Mouse (Mus musculus) MEL (cell line): Measurements from ENCODE around the gene Nqo1. TPM values are rescaled to one million over a fixed set of nuclear protein-coding genes. Genes with fewer than 3 reads are reported as not detected.

Experiments
- DNase-seq: peaks from one replicate; pipeline ENCODE4 v3.0.0; 2011; ENCODE audit warnings: low read depth, low spot score
- H3K27ac ChIP-seq: 2 replicates; pipeline ENCODE4 v1.5.1; 2012; ENCODE audit warnings: low read depth, mild to moderate bottlenecking, control low read depth, low read length, moderate library complexity; ENCODE audit not compliant: control insufficient read depth
- H3K27me3 ChIP-seq, 2 experiments: fragments of 150-350 bp in 1 of 2; sonication (generic) in 1 of 2; 2 replicates each; pipeline ENCODE4 v1.6.1; 2012; ENCODE audit warnings: low read length in 2 of 2, mild to moderate bottlenecking in 2 of 2, improper control_type of control experiment in 1 of 2, moderate library complexity in 1 of 2; ENCODE audit not compliant: insufficient read depth in 2 of 2, control insufficient read depth in 1 of 2
- H3K36me3 ChIP-seq, 2 experiments: 2 replicates each; pipeline ENCODE4 v1.6.1; 2012 to 2014; ENCODE audit warnings: low read length in 2 of 2, improper control_type of control experiment in 1 of 2, inconsistent platforms in 1 of 2, mild to moderate bottlenecking in 1 of 2; ENCODE audit not compliant: insufficient read depth in 2 of 2, control insufficient read depth in 1 of 2
- H3K4me1 ChIP-seq, 2 experiments: fragments of 150-350 bp in 1 of 2; sonication (generic) in 1 of 2; 2 replicates each; pipeline ENCODE4 v1.6.1; 2012; ENCODE audit warnings: low read length in 2 of 2, improper control_type of control experiment in 1 of 2, mild to moderate bottlenecking in 1 of 2; ENCODE audit not compliant: insufficient read depth in 2 of 2, control insufficient read depth in 1 of 2
- H3K4me3 ChIP-seq, 2 experiments: fragments of 150-350 bp in 1 of 2; sonication (generic) in 1 of 2; 2 replicates each; pipeline ENCODE4 v1.5.1; 2012; ENCODE audit warnings: low read depth in 2 of 2, low read length in 2 of 2, mild to moderate bottlenecking in 2 of 2, moderate library complexity in 2 of 2, control low read depth in 1 of 2, improper control_type of control experiment in 1 of 2; ENCODE audit not compliant: control insufficient read depth in 1 of 2, insufficient read depth in 1 of 2
- H3K79me2 ChIP-seq: 2 replicates; pipeline ENCODE4 v1.6.1; 2012; ENCODE audit warnings: mild to moderate bottlenecking, low read length, moderate library complexity; ENCODE audit not compliant: control insufficient read depth, poor library complexity, insufficient read depth
- H3K9ac ChIP-seq: 2 replicates; pipeline ENCODE4 v1.6.1; 2012; ENCODE audit warnings: low read depth, mild to moderate bottlenecking, control low read depth, low read length, moderate library complexity; ENCODE audit not compliant: control insufficient read depth, poor library complexity, severe bottlenecking
- H3K9me3 ChIP-seq: fragments of 150-350 bp; sonication (generic); replicated peaks from 2 replicates; pipeline ENCODE4 v1.6.1; 2012; ENCODE audit warnings: mild to moderate bottlenecking, low read length, improper control_type of control experiment, moderate library complexity; ENCODE audit not compliant: insufficient read depth
- BHLHE40 ChIP-seq: IDR thresholded peaks from 2 replicates; pipeline ENCODE4 v1.6.1; 2012; ENCODE audit warnings: low read depth, mild to moderate bottlenecking, inconsistent platforms, low read length, improper control_type of control experiment, borderline replicate concordance
- CHD1 ChIP-seq: IDR thresholded peaks from 2 replicates; pipeline ENCODE4 v1.6.1; 2012; ENCODE audit warnings: low read depth, mild to moderate bottlenecking, inconsistent platforms, low read length, improper control_type of control experiment
- CTCF ChIP-seq, 3 experiments: IDR thresholded peaks in 2 of 3; conservative IDR thresholded peaks in 1 of 3; 2 replicates each; pipeline ENCODE4 v1.5.1; 2011 to 2012; ENCODE audit warnings: low read length in 3 of 3, low read depth in 2 of 3, mild to moderate bottlenecking in 2 of 3, improper control_type of control experiment in 1 of 3, inconsistent platforms in 1 of 3, mixed read lengths in 1 of 3, moderate library complexity in 1 of 3; ENCODE audit not compliant: control insufficient read depth in 1 of 3, insufficient read depth in 1 of 3, poor library complexity in 1 of 3, severe bottlenecking in 1 of 3
- E2F4 ChIP-seq: IDR thresholded peaks from 2 replicates; pipeline ENCODE4 v1.6.1; 2011; ENCODE audit warnings: low read depth, low read length, improper control_type of control experiment, borderline replicate concordance
- EP300 ChIP-seq, 2 experiments: IDR thresholded peaks; 2 replicates each; pipeline ENCODE4 v1.6.1; 2011; ENCODE audit warnings: improper control_type of control experiment in 2 of 2, low read length in 2 of 2, low read depth in 1 of 2, mild to moderate bottlenecking in 1 of 2
- GATA1 ChIP-seq: IDR thresholded peaks from 2 replicates; pipeline ENCODE4 v1.6.1; 2011; ENCODE audit warnings: low read depth, low read length, improper control_type of control experiment
- HCFC1 ChIP-seq: IDR thresholded peaks from 2 replicates; pipeline ENCODE4 v1.6.1; 2012; ENCODE audit warnings: low read depth, mild to moderate bottlenecking, inconsistent platforms, low read length, improper control_type of control experiment, moderate library complexity
- MAFK ChIP-seq: IDR thresholded peaks from 2 replicates; pipeline ENCODE4 v1.6.1; 2011; ENCODE audit warnings: low read depth, mild to moderate bottlenecking, low read length, improper control_type of control experiment, borderline replicate concordance
- MAX ChIP-seq: IDR thresholded peaks from 2 replicates; pipeline ENCODE4 v1.6.1; 2011; ENCODE audit warnings: low read length, improper control_type of control experiment
- MXI1 ChIP-seq: IDR thresholded peaks from 2 replicates; pipeline ENCODE4 v1.6.1; 2011; ENCODE audit warnings: mild to moderate bottlenecking, low read depth, low read length, improper control_type of control experiment
- MYB ChIP-seq: IDR thresholded peaks from 2 replicates; pipeline ENCODE4 v1.6.1; 2011; ENCODE audit warnings: mild to moderate bottlenecking, low read depth, low read length, improper control_type of control experiment
- MYC ChIP-seq: IDR thresholded peaks from 2 replicates; pipeline ENCODE4 v1.6.1; 2011; ENCODE audit warnings: low read depth, mild to moderate bottlenecking, low read length, improper control_type of control experiment, moderate library complexity
- NELFE ChIP-seq: IDR thresholded peaks from 2 replicates; pipeline ENCODE4 v1.6.1; 2011; ENCODE audit warnings: low read depth, low read length, improper control_type of control experiment
- POLR2AphosphoS5 ChIP-seq: IDR thresholded peaks from 2 replicates; pipeline ENCODE4 v1.6.1; 2012; ENCODE audit warnings: low read depth, borderline replicate concordance, mild to moderate bottlenecking, inconsistent platforms, low read length, moderate library complexity, mixed read lengths
- RAD21 ChIP-seq: IDR thresholded peaks from 2 replicates; pipeline ENCODE4 v1.6.1; 2011; ENCODE audit warnings: mild to moderate bottlenecking, low read depth, low read length, improper control_type of control experiment
- SIN3A ChIP-seq: IDR thresholded peaks from 2 replicates; pipeline ENCODE4 v1.6.1; 2012; ENCODE audit warnings: low read length, improper control_type of control experiment, inconsistent platforms
- TBP ChIP-seq: IDR thresholded peaks from 2 replicates; pipeline ENCODE4 v1.8.0; 2011; ENCODE audit warnings: low read depth, low read length, improper control_type of control experiment
- TCF12 ChIP-seq: IDR thresholded peaks from 2 replicates; pipeline ENCODE4 v1.6.1; 2014; ENCODE audit warnings: low read depth, mild to moderate bottlenecking, inconsistent platforms, low read length, improper control_type of control experiment, moderate library complexity
- UBTF ChIP-seq: IDR thresholded peaks from 2 replicates; pipeline ENCODE4 v1.6.1; 2012; ENCODE audit warnings: low read depth, mild to moderate bottlenecking, inconsistent platforms, low read length, improper control_type of control experiment, moderate library complexity, borderline replicate concordance; ENCODE audit not compliant: insufficient read depth
- USF1 ChIP-seq: IDR thresholded peaks from 2 replicates; pipeline ENCODE4 v1.6.1; 2014; ENCODE audit warnings: low read depth, mild to moderate bottlenecking, inconsistent platforms, low read length, improper control_type of control experiment, moderate library complexity
- USF2 ChIP-seq, 2 experiments: IDR thresholded peaks; 2 replicates each; pipeline ENCODE4 v1.6.1; 2011 to 2012; ENCODE audit warnings: improper control_type of control experiment in 2 of 2, low read length in 2 of 2, borderline replicate concordance in 1 of 2, inconsistent platforms in 1 of 2, low read depth in 1 of 2, mild to moderate bottlenecking in 1 of 2; ENCODE audit not compliant: insufficient read depth in 1 of 2
- ZKSCAN1 ChIP-seq: IDR thresholded peaks from 2 replicates; pipeline ENCODE4 v1.6.1; 2012; ENCODE audit warnings: low read depth, mild to moderate bottlenecking, inconsistent platforms, low read length, improper control_type of control experiment, moderate library complexity
- polyA plus RNA-seq, 2 experiments: library from polyadenylated mRNA; stranded (reverse) in 1 of 2; unstranded in 1 of 2; fragments of >175 nt in 1 of 2; fragments of >200 nt in 1 of 2; gene quantifications; 2 replicates each; pipeline versions ENCODE4 v1.2.1 to v1.2.4; 2012; ENCODE audit warnings: low replicate concordance in 2 of 2, low read depth in 1 of 2; ENCODE audit not compliant: insufficient read length in 2 of 2, insufficient read depth in 1 of 2, missing spikeins in 1 of 2
- total RNA-seq: library from RNA; depleted of rRNA; stranded (reverse); fragments of 300-350 nt; gene quantifications from 2 replicates; pipeline ENCODE4 v1.2.3, GENCODE M21; 2012

Nqo1 gene
- total and polyA plus RNA-seq, 3 experiments: 8.0 to 8.8 TPM; not detected in 1

DNA sequence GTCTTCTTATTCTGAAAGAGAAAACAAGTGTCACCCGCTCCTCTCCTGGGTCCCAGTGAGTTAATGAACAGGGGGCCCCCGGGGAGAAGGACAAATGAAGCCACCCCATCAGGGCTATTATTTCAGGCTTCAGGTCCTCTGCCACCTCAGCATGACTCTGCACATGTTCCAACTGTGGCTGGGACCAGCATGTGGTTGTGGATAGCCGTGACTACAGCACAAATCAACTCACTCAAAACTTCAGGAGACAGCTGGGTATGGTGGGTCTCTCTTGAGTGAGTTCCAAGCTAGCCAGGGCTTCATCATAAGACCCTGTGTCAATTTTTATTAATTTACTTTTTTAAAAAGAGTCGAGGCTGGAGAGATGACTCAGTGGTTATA, 11.9 kb downstream of the Nqo1 start:
- Histone ChIP-seq H3K9me3 (no peaks in the 10 kb centered on the region), H3K4me3 (no peak overlapping the region), H3K36me3 (peaks cover 0 to 7% of the 10 kb centered on the region in 2 experiments; a peak in 2 of 4 replicates), H3K27ac (no peak overlapping the region), H3K27me3 (no peaks in the 10 kb centered on the region), H3K9ac (no peak overlapping the region), H3K79me2 (no peaks in the 10 kb centered on the region), H3K4me1 (peaks cover 2 to 4% of the 10 kb centered on the region in 2 experiments; a peak in 3 of 4 replicates)
- DNase-seq: no peak
- TF ChIP-seq MYB: no peak
- no peak for TF ChIP-seq USF1
- TF ChIP-seq UBTF: no peak
- no peak for TF ChIP-seq MYC
- TF ChIP-seq MAX: no peak
- no peak for TF ChIP-seq SIN3A
- TF ChIP-seq POLR2AphosphoS5: no peak

- H3K27ac ChIP-seq: no peak overlapping the region
Measured at GRCm38 (mm10) chr8:107390476-107391135, 12.4 kb downstream of the Nqo1 start.

DNA sequence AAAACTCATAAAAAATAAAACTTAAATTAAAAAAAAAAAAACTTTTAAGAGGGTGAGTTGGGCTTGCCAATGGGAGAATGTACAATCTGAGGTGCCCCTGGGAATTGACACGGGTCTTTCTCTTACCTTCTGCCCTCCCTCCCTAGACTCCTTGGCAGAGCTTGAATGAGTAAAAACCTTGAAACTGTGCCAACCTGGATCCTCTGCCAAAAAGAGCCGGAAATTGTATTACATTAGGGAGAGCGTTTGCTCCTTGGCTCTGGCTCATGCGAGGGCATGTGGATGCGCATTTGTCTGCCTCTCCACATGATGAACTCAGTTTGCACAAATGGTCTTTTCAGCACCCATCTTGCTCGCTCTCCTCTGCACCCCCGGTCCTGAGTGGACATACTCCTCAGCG, 13.4 kb downstream of the Nqo1 start:
- DNase-seq: no peak
- no peak for TF ChIP-seq SIN3A
- TF ChIP-seq CTCF (IDR thresholded peaks at IDR 0.05 in 2 of 3, conservative IDR thresholded peaks at IDR 0.05 in 1 of 3; ENCODE audit: control insufficient read depth in 1 of 3, insufficient read depth in 1 of 3, low read depth in 2 of 3, low read length in 3 of 3, poor library complexity in 1 of 3, severe bottlenecking in 1 of 3): no peak
- TF ChIP-seq TCF12: no peak
- no peak for TF ChIP-seq UBTF
- TF ChIP-seq POLR2AphosphoS5: no peak
- TF ChIP-seq CHD1: no peak
- TF ChIP-seq NELFE: no peak
- TF ChIP-seq MXI1: no peak
- no peak for TF ChIP-seq RAD21
- no peak for TF ChIP-seq GATA1
- TF ChIP-seq USF1: no peak
- TF ChIP-seq E2F4: no peak
- TF ChIP-seq HCFC1: no peak
- TF ChIP-seq TBP: no peak
- TF ChIP-seq MAFK: no peak
- no peak for TF ChIP-seq MYB
- TF ChIP-seq MYC: no peak

More at GRCm38 (mm10) chr8:107390476-107391135, 12.4 kb downstream of the Nqo1 start:
- no peak overlapping the region for H3K4me3 ChIP-seq
- TF ChIP-seq ZKSCAN1 (no peak), BHLHE40 (no peak), CTCF (IDR thresholded peaks at IDR 0.05 in 2 of 3, conservative IDR thresholded peaks at IDR 0.05 in 1 of 3; ENCODE audit: control insufficient read depth in 1 of 3, insufficient read depth in 1 of 3, low read depth in 2 of 3, low read length in 3 of 3, poor library complexity in 1 of 3, severe bottlenecking in 1 of 3) (no peak), EP300 (IDR thresholded peaks at IDR 0.05; ENCODE audit: low read depth in 1 of 2, low read length in 2 of 2) (no peak), POLR2AphosphoS5 (no peak), USF2 (IDR thresholded peaks at IDR 0.05; ENCODE audit: borderline replicate concordance in 1 of 2, insufficient read depth in 1 of 2, low read depth in 1 of 2, low read length in 2 of 2) (no peak)
- no peaks in the 10 kb centered on the region for H3K27me3 ChIP-seq
- peaks cover 3 to 4% of the 10 kb centered on the region in 2 experiments; a peak in 3 of 4 replicates for H3K4me1 ChIP-seq
- H3K9me3 ChIP-seq: no peaks in the 10 kb centered on the region
- H3K36me3 ChIP-seq: peaks cover 0 to 7% of the 10 kb centered on the region in 2 experiments; a peak in 2 of 4 replicates
- DNase-seq: no peak
- no peak overlapping the region for H3K9ac ChIP-seq
- H3K79me2 ChIP-seq: no peaks in the 10 kb centered on the region

More for the DNA sequence above, 13.4 kb downstream of the Nqo1 start:
- H3K36me3 ChIP-seq: peaks cover 0 to 7% of the 10 kb centered on the region in 2 experiments; a peak in 2 of 4 replicates
- no peak overlapping the region for H3K4me3 ChIP-seq
- H3K27me3 ChIP-seq: no peaks in the 10 kb centered on the region
- no peaks in the 10 kb centered on the region for H3K79me2 ChIP-seq
- peaks cover 3 to 4% of the 10 kb centered on the region in 2 experiments; a peak in 3 of 4 replicates for H3K4me1 ChIP-seq
- H3K9me3 ChIP-seq: no peaks in the 10 kb centered on the region
- no peak overlapping the region for H3K27ac ChIP-seq
- no peak overlapping the region for H3K9ac ChIP-seq
